Mouse (Mus musculus) forebrain, embryonic 16.5 days (tissue): ENCODE data around the gene Thop1. TPM values are rescaled to one million over a fixed set of nuclear protein-coding genes. Genes with fewer than 3 reads are reported as not detected.
A peak's percentile ranks its signal among the peaks of the same experiment; 100 is the strongest.
"Not testable (repeated sequence)": the region's sequence is repeated elsewhere in the genome, so short reads cannot be mapped to it uniquely, and the experiment has no call there.

ENCODE experiments used
- ATAC-seq: fragments of 200-750 bp; cut with Nextera tagmentation; 2 replicates; pipeline ENCODE4 v1.8.0; 2017; ENCODE audit warnings: mild to moderate bottlenecking, moderate library complexity
- H3K27ac ChIP-seq: fragments of 300-500 bp; sonication (generic); 2 replicates; pipeline ENCODE4 v1.5.1; 2014; ENCODE audit warnings: low read length, control low read depth
- H3K27me3 ChIP-seq: fragments of 300-500 bp; sonication (generic); replicated peaks from 2 replicates; pipeline ENCODE4 v1.6.1; 2014; ENCODE audit warnings: low read length; ENCODE audit not compliant: control insufficient read depth, insufficient read depth
- H3K36me3 ChIP-seq: fragments of 300-500 bp; sonication (generic); 2 replicates; pipeline ENCODE4 v1.6.1; 2014; ENCODE audit not compliant: control insufficient read depth, insufficient read depth
- H3K4me1 ChIP-seq: fragments of 300-500 bp; sonication (generic); replicated peaks from 2 replicates; pipeline ENCODE4 v1.6.1; 2014; ENCODE audit warnings: low read length; ENCODE audit not compliant: control insufficient read depth, insufficient read depth
- H3K4me2 ChIP-seq: fragments of 300-500 bp; sonication (generic); 2 replicates; pipeline ENCODE4 v1.6.1; 2014; ENCODE audit warnings: mild to moderate bottlenecking, low read length, control low read depth
- H3K4me3 ChIP-seq: fragments of 300-500 bp; sonication (generic); replicated peaks from 2 replicates; pipeline ENCODE4 v1.5.1; 2014; ENCODE audit warnings: mild to moderate bottlenecking, low read length, control low read depth
- H3K9ac ChIP-seq: fragments of 300-500 bp; sonication (generic); replicated peaks from 2 replicates; pipeline ENCODE4 v1.6.1; 2014; ENCODE audit warnings: low read depth, low read length, control low read depth
- H3K9me3 ChIP-seq: fragments of 300-500 bp; sonication (generic); 2 replicates; pipeline ENCODE4 v1.6.1; 2016; ENCODE audit warnings: low read length; ENCODE audit not compliant: control insufficient read depth
- WGBS: fragments of 180-500 bp; shearing (Covaris S2); extraction: QIAGEN DNeasy Blood & Tissue Kit; methylation state at CpG from one replicate; pipeline ENCODE4 v1.1.7; 2014; 5-methylcytosine and 5-hydroxymethylcytosine counted together
- polyA plus RNA-seq: library from polyadenylated mRNA; unstranded; fragments of >200 nt; fragmentation: Nextera tagmentation; extraction: Ambion mirVana; gene quantifications from 2 replicates; pipeline ENCODE4 v1.2.1, GENCODE M21; 2015

The Thop1 gene
- polyA plus RNA-seq, 1 experiment from 2014 or later = 69.4 TPM

- WGBS = 89% methylated on average over 5 of the region's 5 CpGs
- Histone ChIP-seq H3K4me2 (no peak overlapping the region), H3K36me3 (peaks cover 34% of the 10 kb centered on the region)
Measured at GRCm38 (mm10) chr10:81052577-81052976, 17.3 kb upstream of the Thop1 start.

GRCm38 (mm10) chr10:81055169-81055568, 14.7 kb upstream of the Thop1 start:
- Histone ChIP-seq H3K9me3 (no peaks in the 10 kb centered on the region), H3K36me3 (peaks cover 11% of the 10 kb centered on the region), H3K27me3 (no peaks in the 10 kb centered on the region), H3K9ac (no peak overlapping the region), H3K27ac (no peak overlapping the region), H3K4me3 (no peak overlapping the region), H3K4me1 (peaks cover 25% of the 10 kb centered on the region), H3K4me2 (no peak overlapping the region)
- 87% methylated on average over 6 of the region's 6 CpGs for WGBS
- no peak for ATAC-seq

More at GRCm38 (mm10) chr10:81052577-81052976, 17.3 kb upstream of the Thop1 start:
- Histone ChIP-seq H3K27ac (no peak overlapping the region), H3K9ac (no peak overlapping the region), H3K4me1 (peaks cover 12% of the 10 kb centered on the region), H3K9me3 (no peaks in the 10 kb centered on the region), H3K4me3 (no peak overlapping the region), H3K27me3 (no peaks in the 10 kb centered on the region)
- ATAC-seq = no peak

GRCm38 (mm10) chr10:81055802-81056340, 14.0 kb upstream of the Thop1 start:
- not testable (repeated sequence) for H3K9ac ChIP-seq, H3K27me3 ChIP-seq, H3K4me2 ChIP-seq, H3K27ac ChIP-seq, ATAC-seq, H3K4me3 ChIP-seq, H3K9me3 ChIP-seq
- WGBS = 89% methylated on average over 10 of the region's 11 CpGs
- Histone ChIP-seq H3K4me1 (peaks cover 25% of the 10 kb centered on the region), H3K36me3 (peaks cover 10% of the 10 kb centered on the region)

GRCm38 (mm10) chr10:81057406-81058130, 12.3 kb upstream of the Thop1 start:
- H3K4me3 ChIP-seq = no peak overlapping the region
- H3K4me2 ChIP-seq = no peak overlapping the region
- H3K27ac ChIP-seq = no peak overlapping the region
- ATAC-seq = no peak
- no peaks in the 10 kb centered on the region for H3K27me3 ChIP-seq
- no peaks in the 10 kb centered on the region for H3K36me3 ChIP-seq
- 96% methylated on average over 23 of the region's 23 CpGs for WGBS
- no peak overlapping the region for H3K9ac ChIP-seq
- H3K9me3 ChIP-seq = no peaks in the 10 kb centered on the region
- peaks cover 25% of the 10 kb centered on the region for H3K4me1 ChIP-seq

GRCm38 (mm10) chr10:81058896-81059295, 10.9 kb upstream of the Thop1 start:
- Histone ChIP-seq H3K27me3 (no peaks in the 10 kb centered on the region), H3K4me1 (peaks cover 25% of the 10 kb centered on the region), H3K4me2 (peak overlapping the region; percentile 93), H3K36me3 (no peaks in the 10 kb centered on the region), H3K27ac (no peak overlapping the region), H3K9me3 (no peaks in the 10 kb centered on the region), H3K4me3 (no peak overlapping the region), H3K9ac (no peak overlapping the region)
- no peak for ATAC-seq
- 84% methylated on average over 6 of the region's 6 CpGs for WGBS

- H3K27ac ChIP-seq = peak within 1 kb of the TSS; percentile 41
- peak; percentile 96 for ATAC-seq
- H3K4me2 ChIP-seq = peak within 1 kb of the TSS; percentile 93
- H3K4me3 ChIP-seq = peak within 1 kb of the TSS; percentile 75
- peak within 1 kb of the TSS; percentile 77 for H3K9ac ChIP-seq
- WGBS = under 1% methylated on average over 48 of the region's 48 CpGs
- peaks cover 25% of the 10 kb centered on the region for H3K4me1 ChIP-seq
- H3K27me3 ChIP-seq = no peaks in the 10 kb centered on the region
- H3K9me3 ChIP-seq = no peaks in the 10 kb centered on the region
- H3K36me3 ChIP-seq = no peaks in the 10 kb centered on the region
Measured at GRCm38 (mm10) chr10:81059603-81060543, 10.0 kb upstream of the Thop1 start, which contains the start of gene Sgta. Gene Sgta, minus strand, starts transcription at chr10:81060181.

- Histone ChIP-seq H3K27me3 (no peaks in the 10 kb centered on the region), H3K9me3 (no peaks in the 10 kb centered on the region), H3K4me2 (no peak overlapping the region), H3K9ac (no peak overlapping the region), H3K4me3 (no peak overlapping the region), H3K4me1 (peaks cover 12% of the 10 kb centered on the region), H3K27ac (no peak overlapping the region), H3K36me3 (no peaks in the 10 kb centered on the region)
- ATAC-seq = no peak
- WGBS = 68% methylated on average over 4 of the region's 4 CpGs
Measured at GRCm38 (mm10) chr10:81062710-81063109, 7.1 kb upstream of the Thop1 start.

- not testable (repeated sequence) for H3K4me3 ChIP-seq, H3K4me1 ChIP-seq, H3K27ac ChIP-seq, H3K9ac ChIP-seq, H3K27me3 ChIP-seq, H3K4me2 ChIP-seq, ATAC-seq, H3K36me3 ChIP-seq, H3K9me3 ChIP-seq
- 84% methylated on average over 8 of the region's 8 CpGs for WGBS
Measured at GRCm38 (mm10) chr10:81064519-81064918, 5.3 kb upstream of the Thop1 start.

GRCm38 (mm10) chr10:81068706-81069105, 1.1 kb upstream of the Thop1 start:
- Histone ChIP-seq H3K9me3 (no peaks in the 10 kb centered on the region), H3K4me1 (peaks cover 23% of the 10 kb centered on the region), H3K27me3 (no peaks in the 10 kb centered on the region), H3K4me2 (no peak overlapping the region), H3K27ac (no peak overlapping the region), H3K36me3 (peaks cover 6% of the 10 kb centered on the region; the same call in 1 of the 2 replicates), H3K9ac (no peak overlapping the region), H3K4me3 (no peak overlapping the region)
- WGBS = 81% methylated on average over 5 of the region's 5 CpGs
- no peak for ATAC-seq
